Mouse (Mus musculus) ES-E14 (cell line): ENCODE measurements around the gene Tns3. TPM values are rescaled to one million over a fixed set of nuclear protein-coding genes. Genes with fewer than 3 reads are reported as not detected.

Source experiments
- DNase-seq: peaks from one replicate; pipeline ENCODE4 v3.0.0-alpha.2; 2013; ENCODE audit warnings: low read depth, low spot score
- H3K27ac ChIP-seq: 2 replicates; pipeline ENCODE4 v1.5.1; 2012; ENCODE audit warnings: low read depth, mild to moderate bottlenecking, low read length, moderate library complexity, mixed read lengths; ENCODE audit not compliant: poor library complexity, insufficient read depth, severe bottlenecking
- H3K36me3 ChIP-seq: 2 replicates; pipeline ENCODE4 v1.6.1; 2012; ENCODE audit warnings: mild to moderate bottlenecking, low read length, moderate library complexity, mixed read lengths; ENCODE audit not compliant: control insufficient read depth, poor library complexity, insufficient read depth, severe bottlenecking
- H3K4me1 ChIP-seq, 2 experiments: fragments of 150-350 bp in 1 of 2; sonication (generic) in 1 of 2; 2 replicates each; pipeline ENCODE4 v1.6.1; 2012; ENCODE audit warnings: low read length in 2 of 2, mild to moderate bottlenecking in 1 of 2, mixed read lengths in 1 of 2; ENCODE audit not compliant: control insufficient read depth in 2 of 2, insufficient read depth in 2 of 2, poor library complexity in 1 of 2
- H3K4me3 ChIP-seq, 2 experiments: fragments of 150-350 bp in 1 of 2; sonication (generic) in 1 of 2; 2 replicates each; pipeline ENCODE4 v1.5.1; 2012; ENCODE audit warnings: low read length in 2 of 2, low read depth in 1 of 2, mild to moderate bottlenecking in 1 of 2, mixed read lengths in 1 of 2; ENCODE audit not compliant: insufficient read depth in 1 of 2, poor library complexity in 1 of 2, severe bottlenecking in 1 of 2
- H3K9ac ChIP-seq: 2 replicates; pipeline ENCODE4 v1.6.1; 2012; ENCODE audit warnings: low read depth, mild to moderate bottlenecking, low read length, mixed read lengths; ENCODE audit not compliant: poor library complexity, insufficient read depth, severe bottlenecking
- H3K9me3 ChIP-seq: fragments of 150-350 bp; sonication (generic); 2 replicates; pipeline ENCODE4 v1.6.1; 2012; ENCODE audit warnings: low read depth, mild to moderate bottlenecking, low read length; ENCODE audit not compliant: control insufficient read depth, insufficient read depth
- CHD2 ChIP-seq: IDR thresholded peaks from 2 replicates; pipeline ENCODE4 v1.6.1; 2014; ENCODE audit warnings: mild to moderate bottlenecking, low read depth, low read length, inconsistent platforms
- HCFC1 ChIP-seq: IDR thresholded peaks from 2 replicates; pipeline ENCODE4 v1.6.1; 2012; ENCODE audit warnings: low read length, inconsistent platforms, borderline replicate concordance; ENCODE audit not compliant: insufficient read depth
- MAFK ChIP-seq: IDR thresholded peaks from 2 replicates; pipeline ENCODE4 v1.6.1; 2014; ENCODE audit warnings: mild to moderate bottlenecking, low read depth, low read length, inconsistent platforms; ENCODE audit not compliant: insufficient read depth
- ZC3H11A ChIP-seq: IDR thresholded peaks from 2 replicates; pipeline ENCODE4 v1.6.1; 2012; ENCODE audit warnings: low read depth, mild to moderate bottlenecking, inconsistent platforms, low read length, borderline replicate concordance
- ZNF384 ChIP-seq: IDR thresholded peaks from 2 replicates; pipeline ENCODE4 v1.6.1; 2012; ENCODE audit warnings: low read depth, low read length, inconsistent platforms
- in situ Hi-C, 2 experiments: fragments of 600-800 bp; cut with MboI; formaldehyde crosslinking; loops; one replicate each; pipeline ENCODE4 v1.15.1; 2025; ENCODE audit warnings: low sequenced_read_pairs in 2 of 2, inconsistent platforms in 1 of 2; ENCODE audit not compliant: unreplicated experiment in 2 of 2
- total RNA-seq: library from RNA; depleted of rRNA; stranded (reverse); fragments of 300-350 nt; gene quantifications from 2 replicates; pipeline ENCODE4 v1.2.3, GENCODE M21; 2012

Gene Tns3
- total RNA-seq, 1 experiment = 111 TPM

DNA sequence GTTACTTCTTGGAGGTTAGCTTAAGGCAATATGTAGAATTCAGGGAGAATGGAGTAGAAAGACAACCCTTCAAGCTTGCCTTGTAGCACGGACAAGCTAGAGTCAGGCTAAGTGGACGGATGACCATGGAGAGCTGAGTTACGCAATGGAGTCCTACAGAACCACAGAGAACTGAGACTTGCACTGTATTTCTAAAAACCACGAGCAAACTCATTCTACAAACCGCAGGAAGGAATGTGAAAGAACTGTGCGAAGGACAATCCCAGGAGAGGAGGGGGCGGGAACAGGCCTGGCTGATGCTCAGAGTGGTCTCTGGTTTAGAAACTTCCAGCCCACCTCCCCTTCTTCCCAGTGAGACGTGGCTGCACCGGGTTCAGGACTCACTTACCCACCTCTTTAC is 225.3 kb downstream of the Tns3 start:
- Histone ChIP-seq H3K36me3 (peaks cover 52% of the 10 kb centered on the region), H3K4me3 (no peak overlapping the region), H3K4me1 (no peaks in the 10 kb centered on the region), H3K9me3 (no peaks in the 10 kb centered on the region), H3K9ac (no peak overlapping the region), H3K27ac (no peak overlapping the region)
- in situ Hi-C loops = loop anchor here (10.0 to 25.0 kb wide), 3 partner anchors 423 to 698 kb away; no protein-coding TSS in a partner anchor
- TF ChIP-seq MAFK (no peak), ZC3H11A (no peak), CHD2 (no peak), ZNF384 (no peak), HCFC1 (no peak)
- DNase-seq = no peak

DNA sequence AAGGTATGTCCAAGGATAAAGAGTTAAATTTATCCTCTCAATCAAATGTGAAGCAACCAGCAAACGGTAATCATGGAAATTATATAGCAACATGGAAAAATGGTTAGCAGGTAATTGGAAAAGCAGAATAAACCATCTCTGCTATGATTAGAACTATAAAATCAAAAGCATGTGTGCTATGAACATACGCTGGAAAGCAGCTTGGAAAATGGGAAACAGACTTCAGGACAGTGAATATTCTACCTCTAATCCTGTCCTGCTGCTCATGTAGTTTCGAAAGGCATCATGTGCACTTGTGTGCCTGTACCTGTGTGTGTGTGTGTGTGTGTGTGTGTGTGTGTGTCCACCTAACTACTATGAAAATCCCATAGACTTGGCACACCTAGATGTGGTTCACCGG is 226.1 kb downstream of the Tns3 start:
- TF ChIP-seq ZNF384 = no peak
- no peak for TF ChIP-seq CHD2
- TF ChIP-seq HCFC1 = no peak
- no peak for TF ChIP-seq MAFK
- TF ChIP-seq ZC3H11A = no peak
- in situ Hi-C loops = loop anchor here (10.0 to 25.0 kb wide), 3 partner anchors 424 to 699 kb away; no protein-coding TSS in a partner anchor
- H3K36me3 ChIP-seq = peaks cover 51% of the 10 kb centered on the region
- no peak overlapping the region for H3K27ac ChIP-seq
- H3K4me1 ChIP-seq = no peaks in the 10 kb centered on the region
- H3K9me3 ChIP-seq = no peaks in the 10 kb centered on the region
- H3K9ac ChIP-seq = no peak overlapping the region
- no peak overlapping the region for H3K4me3 ChIP-seq
- no peak for DNase-seq

DNA sequence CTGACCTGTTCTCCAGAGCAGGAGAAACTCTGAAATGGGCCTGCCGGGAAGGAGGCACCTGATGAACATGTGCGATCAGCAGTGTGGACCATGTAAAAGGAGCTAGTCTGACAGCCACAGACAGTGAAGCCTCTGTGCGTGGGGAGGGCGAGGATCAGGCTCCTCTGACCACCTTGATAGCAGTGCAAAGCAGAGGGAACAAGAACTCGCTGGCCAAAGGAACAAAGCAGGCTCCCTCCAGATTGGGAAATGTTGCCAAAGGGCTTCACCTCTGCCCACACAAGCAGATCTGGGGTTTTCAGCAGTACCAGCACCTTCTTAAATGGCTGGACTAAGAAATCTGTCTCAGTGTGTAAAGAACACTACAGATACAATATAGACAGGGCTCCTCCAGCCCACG is 229.2 kb downstream of the Tns3 start:
- Histone ChIP-seq H3K4me3 (no peak overlapping the region), H3K36me3 (peaks cover 54% of the 10 kb centered on the region), H3K9me3 (no peaks in the 10 kb centered on the region), H3K9ac (no peak overlapping the region), H3K4me1 (no peaks in the 10 kb centered on the region), H3K27ac (no peak overlapping the region)
- no peak for DNase-seq
- no peak for TF ChIP-seq ZNF384
- in situ Hi-C loops = loop anchor here (10.0 to 25.0 kb wide), 3 partner anchors 427 to 702 kb away; no protein-coding TSS in a partner anchor

DNA sequence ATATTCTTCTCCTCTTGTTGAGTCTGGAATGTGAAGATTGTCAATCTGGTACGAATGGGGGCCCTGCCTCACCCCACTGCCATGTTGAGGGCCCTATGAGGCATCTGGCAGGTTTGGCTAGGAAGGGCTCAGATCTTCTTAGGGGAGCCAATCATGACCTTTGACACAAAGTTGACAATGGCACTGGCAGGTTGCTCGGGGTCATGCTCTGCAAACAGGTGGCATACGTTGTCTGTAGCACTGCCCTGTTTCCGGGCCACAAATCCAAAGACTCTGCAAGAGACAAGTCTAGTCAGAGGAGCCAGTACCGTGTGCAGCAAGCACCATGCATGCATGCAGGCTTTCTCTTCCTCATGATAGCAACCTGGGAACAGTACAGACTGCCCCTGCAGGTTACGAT is 230.0 kb downstream of the Tns3 start:
- Histone ChIP-seq H3K9me3 (no peaks in the 10 kb centered on the region), H3K9ac (no peak overlapping the region), H3K36me3 (peaks cover 59% of the 10 kb centered on the region), H3K27ac (no peak overlapping the region), H3K4me3 (no peak overlapping the region), H3K4me1 (no peaks in the 10 kb centered on the region)
- no peak for DNase-seq
- in situ Hi-C loops = loop anchor here (5.0 to 25.0 kb wide), 4 partner anchors 428 to 703 kb away; no protein-coding TSS in a partner anchor
- TF ChIP-seq ZC3H11A (no peak), CHD2 (no peak), MAFK (no peak), HCFC1 (no peak), ZNF384 (no peak)

DNA sequence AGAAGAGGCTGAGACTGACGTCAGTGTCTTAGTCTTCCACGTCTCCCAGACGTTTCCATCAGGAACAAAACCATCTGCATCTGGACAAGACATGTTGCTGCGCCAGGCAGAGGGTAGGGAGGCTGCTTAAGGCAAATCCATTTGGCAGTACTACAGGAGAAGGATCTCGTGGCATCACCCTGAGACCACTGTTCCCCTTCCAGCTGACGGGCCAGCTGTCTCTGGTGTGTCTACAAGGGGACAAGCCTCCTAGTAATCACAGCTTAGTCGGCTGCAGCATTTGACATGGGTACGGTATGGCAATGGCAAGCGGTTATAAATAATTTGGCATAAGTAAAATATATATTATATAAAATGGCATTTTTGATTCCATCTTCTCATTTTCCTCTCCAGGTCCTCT is 230.9 kb downstream of the Tns3 start:
- TF ChIP-seq CHD2 (no peak), ZC3H11A (no peak), MAFK (no peak), HCFC1 (no peak), ZNF384 (no peak)
- peaks cover 54% of the 10 kb centered on the region for H3K36me3 ChIP-seq
- in situ Hi-C loops = loop anchor here (5.0 to 25.0 kb wide), 4 partner anchors 429 to 704 kb away; no protein-coding TSS in a partner anchor
- no peaks in the 10 kb centered on the region for H3K4me1 ChIP-seq
- no peak for DNase-seq
- H3K27ac ChIP-seq = no peak overlapping the region
- H3K9ac ChIP-seq = no peak overlapping the region
- H3K9me3 ChIP-seq = no peaks in the 10 kb centered on the region
- H3K4me3 ChIP-seq = no peak overlapping the region
